Mouse (Mus musculus): ENCODE results near the gene Rpl6. TPM values are rescaled to one million over a fixed set of nuclear protein-coding genes. Genes with fewer than 3 reads are reported as not detected.
"Not testable (repeated sequence)": the region's sequence is repeated elsewhere in the genome, so short reads cannot be mapped to it uniquely, and the experiment has no call there.

The Rpl6 gene
- polyA plus RNA-seq, 3 experiments from 2014 or later = 1,376 to 1,988 (median 1,894) TPM

DNA sequence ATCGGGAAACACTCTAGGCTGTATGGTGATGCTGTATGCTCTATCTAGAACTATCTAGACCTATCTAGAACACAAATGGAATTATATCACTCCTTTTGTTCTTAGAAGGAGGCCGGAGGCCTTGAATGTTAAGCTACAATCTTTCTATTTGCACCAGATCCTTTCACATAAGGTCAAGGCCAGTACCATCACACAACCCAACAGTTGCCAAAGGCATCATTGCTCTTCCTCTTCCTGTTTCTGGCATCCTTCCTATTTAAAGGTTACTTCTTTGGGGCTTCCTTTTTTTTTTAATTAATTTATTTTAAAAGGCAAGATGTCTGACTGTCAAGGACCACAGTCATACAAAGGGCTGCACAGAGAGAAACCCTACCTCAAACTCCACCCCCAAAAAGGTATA is 6.9 kb upstream of the Rpl6 start:
- no peak for ATAC-seq

DNA sequence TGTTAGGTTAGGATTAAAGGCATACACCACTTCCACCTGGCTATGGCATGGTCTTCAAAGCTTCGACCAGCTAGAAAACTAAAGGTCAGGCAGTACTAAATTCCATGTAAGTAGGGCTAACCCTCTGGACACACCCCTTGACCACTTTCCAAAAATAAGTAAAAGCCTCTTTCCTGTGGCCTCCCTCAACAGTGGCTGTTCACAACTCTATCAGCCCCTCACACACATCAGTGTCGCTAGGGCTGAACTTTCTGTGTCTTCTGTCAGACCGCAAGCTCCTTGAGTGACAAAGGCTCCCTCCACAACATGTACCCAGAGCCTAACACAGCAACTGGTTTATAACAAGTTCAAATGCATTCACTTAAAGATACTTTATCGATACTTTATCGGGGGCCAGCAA is 5.9 kb upstream of the Rpl6 start:
- no peak for ATAC-seq

DNA sequence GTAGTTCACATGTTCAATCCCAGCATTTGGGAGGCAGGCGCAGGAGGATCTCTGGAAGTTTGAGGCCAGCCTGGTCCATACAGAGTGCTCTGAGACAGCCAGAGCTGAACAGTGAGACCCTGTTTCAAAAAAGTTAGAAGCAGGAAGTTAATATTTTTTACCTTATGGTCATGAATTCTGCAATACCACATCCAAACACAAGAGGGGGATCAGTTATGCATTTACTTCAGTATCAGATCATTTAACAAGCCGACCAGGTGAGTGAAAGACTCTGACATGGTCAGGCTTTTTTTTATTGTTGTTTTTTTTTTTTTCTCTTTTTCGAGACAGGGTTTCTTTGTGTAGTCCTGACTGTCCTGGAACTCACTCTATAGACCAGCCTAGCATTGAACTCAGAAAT is 2.5 kb upstream of the Rpl6 start:
- ATAC-seq = peak; percentile 62

DNA sequence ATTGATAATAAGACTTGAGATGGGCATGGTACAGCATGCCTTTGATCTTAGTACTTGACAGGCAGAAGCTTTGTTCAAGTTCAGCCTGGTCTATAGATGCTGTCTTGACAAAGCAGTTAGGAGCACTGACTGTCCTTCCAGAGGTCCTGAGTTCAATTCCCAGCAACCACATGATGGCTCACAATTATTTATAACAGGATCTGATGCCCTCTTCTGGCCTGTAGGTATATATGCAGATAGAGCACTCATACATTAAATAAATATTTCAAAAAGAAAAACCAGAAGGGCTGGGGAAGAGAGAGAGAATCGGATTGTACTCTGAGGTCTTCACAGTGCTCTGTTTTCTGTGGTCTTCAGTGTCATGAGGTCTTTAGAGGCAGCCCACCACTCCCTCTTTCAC is 1.8 kb upstream of the Rpl6 start:
- no peak for ATAC-seq

DNA sequence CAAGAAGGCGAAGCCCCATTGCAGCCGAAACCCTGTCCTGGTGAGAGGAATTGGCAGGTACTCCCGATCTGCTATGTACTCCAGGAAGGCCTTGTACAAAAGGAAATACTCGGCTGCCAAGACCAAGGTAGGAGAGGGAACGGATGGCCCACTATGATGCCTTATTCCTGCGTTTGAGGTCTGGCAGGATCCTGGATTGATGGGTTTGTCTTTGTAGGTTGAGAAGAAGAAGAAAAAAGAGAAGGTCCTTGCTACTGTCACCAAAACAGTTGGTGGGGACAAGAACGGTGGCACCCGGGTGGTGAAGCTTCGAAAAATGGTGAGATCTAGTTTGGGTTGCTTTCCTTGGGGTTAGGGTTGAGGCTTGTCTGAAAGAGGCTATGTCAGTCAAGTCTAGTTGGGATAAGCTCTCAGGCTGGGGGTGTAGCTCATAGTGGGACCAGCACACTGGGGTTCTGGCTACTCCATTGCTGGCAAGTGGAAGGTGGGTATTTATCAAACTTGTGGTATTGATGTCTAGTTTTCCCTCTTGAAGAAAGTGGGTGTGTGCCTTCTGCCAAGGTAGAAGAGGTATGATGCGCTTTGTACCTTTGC is 1.4 kb downstream of the Rpl6 start:
- not testable (repeated sequence) for ATAC-seq

DNA sequence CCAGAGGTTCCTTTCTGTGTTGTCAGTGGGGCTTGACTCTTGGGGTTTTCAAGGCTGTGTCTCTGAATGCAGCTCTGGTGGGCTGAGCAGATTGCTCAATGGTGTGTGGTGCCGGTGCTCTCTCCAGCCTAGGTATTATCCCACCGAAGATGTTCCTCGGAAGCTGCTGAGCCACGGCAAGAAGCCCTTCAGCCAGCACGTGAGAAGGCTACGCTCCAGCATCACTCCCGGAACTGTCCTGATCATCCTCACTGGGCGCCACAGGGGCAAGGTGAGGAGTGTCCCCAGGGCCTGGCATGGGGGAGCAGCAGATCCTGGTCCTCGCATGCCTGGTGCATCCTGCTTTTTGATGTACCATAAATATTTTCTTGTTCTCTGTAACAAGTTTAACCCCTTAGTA is 2.3 kb downstream of the Rpl6 start:
- no peak for ATAC-seq

DNA sequence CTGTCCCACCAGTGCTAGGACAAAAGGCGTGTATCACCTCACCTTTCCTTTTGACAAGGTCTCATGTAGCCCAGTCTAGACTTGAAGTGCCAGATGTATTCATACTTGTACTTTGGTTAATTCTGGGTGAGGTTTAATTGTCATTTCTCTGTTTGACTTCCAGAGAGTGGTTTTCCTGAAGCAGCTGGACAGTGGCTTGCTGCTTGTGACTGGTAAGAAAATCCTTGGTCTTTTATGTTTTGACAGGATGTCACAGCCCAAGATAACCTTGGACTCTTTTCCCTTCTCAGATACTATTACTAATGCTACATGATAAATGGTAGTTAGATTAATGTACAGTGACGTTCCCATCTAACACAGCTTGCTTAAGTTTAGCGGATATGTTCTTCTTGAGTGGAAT is 2.7 kb downstream of the Rpl6 start:
- no peak for ATAC-seq

DNA sequence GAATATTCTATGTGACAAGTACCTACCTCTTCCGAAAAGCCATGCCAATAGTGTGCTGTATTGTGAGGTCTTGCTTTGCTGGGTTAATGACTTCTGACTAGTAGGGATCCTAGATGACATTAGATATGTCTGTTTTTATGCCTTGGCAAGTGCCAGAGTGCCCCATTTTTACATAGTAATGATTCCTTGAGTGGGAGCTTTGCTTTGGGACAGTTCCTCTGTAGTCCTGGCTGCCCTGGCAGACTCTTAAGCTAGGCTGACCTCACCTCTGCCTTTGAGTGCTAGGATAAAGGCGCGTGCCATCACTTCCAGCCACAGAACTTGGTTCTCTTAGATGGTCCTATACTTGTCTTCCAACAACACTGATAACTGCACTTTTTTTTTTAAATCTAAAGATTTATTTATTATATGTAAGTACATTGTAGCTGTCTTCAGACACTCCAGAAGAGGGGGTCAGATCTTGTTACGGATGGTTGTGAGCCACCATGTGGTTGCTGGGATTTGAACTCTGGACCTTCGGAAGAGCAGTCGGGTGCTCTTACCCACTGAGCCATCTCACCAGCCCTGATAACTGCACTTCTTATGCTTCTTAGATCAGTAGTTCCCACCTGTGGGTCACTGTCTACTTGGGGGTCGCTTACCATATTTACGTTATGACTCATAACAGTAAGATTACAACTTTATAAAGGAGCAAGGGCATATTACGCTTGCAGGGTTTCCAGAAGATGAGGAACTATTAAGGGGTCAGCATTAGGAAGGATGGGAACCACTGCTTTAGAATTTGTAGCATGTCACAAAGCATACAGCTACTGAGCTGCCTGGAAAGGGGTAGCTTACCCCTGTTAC is 5.7 kb downstream of the Rpl6 start:
- no peak for ATAC-seq

DNA sequence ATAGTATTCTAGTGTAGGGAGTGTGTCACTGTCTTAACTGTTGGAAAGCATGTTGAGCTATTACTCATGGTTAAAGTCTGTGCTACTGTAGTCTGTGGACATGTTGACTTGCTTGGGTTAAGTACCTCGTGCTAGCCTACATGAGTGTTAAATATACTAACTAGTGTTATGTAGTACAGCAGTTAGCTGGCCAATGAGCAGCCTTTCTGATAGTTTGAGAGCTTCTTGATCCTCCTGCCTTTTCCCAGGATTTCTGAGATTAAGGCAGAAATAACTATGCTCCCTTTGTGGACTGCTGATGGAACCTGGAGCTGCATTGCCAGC is 6.3 kb downstream of the Rpl6 start:
- ATAC-seq = no peak

DNA sequence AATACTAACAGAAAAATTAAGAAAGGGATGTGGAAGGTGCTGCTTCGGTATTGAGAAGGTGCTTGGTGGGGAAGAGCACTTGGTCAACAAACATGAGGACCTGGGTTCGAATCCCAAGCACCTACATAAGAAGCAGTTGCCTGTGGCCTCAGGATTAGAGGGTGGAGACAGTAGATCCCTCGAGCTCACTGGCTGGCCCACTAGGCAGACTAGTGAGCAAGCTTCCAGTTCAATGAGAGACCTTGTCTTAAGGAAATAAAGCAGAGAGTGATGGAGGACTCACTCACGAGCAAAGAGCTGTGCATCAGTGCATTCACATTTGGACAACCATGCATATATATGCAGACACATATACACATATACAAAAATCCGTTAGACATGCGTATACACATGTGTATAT is 7.8 kb downstream of the Rpl6 start:
- ATAC-seq = no peak

DNA sequence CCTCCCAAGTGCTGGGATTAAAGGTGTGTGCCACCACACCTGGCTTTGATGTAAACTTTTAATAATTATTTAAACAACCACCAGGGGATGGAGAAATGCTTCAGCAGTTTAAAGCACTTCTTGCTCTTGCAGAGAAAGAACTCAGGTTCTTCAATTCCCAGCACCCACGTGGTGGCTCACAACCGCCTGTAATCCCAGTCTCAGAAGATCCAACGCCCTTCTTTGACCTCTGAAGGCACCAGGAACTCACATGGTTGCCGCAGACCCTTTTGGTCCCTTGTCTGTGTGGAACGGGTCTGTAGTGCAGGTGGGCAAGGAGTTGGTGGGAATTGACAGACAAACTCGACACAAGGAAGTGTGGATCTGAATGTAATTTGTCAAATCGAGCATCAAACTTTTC is 10.4 kb downstream of the Rpl6 start:
- no peak for ATAC-seq

DNA sequence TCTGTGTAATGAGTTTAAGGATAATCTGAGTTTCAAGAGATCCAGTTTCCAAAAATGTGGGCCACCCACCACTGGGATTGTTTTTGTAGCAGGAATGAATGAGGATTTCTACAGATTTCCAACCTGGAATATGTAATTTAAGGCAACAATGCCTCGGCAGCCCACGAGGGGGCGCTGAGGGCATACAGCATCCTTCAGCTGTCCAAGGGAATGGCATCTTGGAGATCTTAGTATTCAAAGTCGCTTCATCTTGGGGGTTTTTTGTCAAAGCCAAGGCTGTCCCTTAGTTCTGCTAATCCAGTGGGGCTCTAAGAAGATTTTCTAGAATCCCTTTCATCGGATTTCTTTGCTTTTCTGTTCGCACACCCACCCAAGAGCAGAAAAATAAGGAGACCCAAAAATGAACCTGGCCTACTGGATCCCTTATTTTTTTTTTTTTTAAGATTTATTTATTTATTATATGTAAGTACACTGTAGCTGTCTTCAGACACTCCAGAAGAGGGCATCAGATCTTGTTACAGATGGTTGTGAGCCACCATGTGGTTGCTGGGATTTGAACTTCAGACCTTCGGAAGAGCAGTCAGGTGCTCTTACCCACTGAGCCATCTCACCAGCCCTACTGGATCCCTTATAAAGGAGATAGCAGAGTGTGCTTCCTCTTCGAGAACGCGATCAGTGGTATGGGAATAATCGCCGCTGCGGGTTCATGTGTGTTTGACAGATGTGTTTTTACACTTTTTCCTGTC is 11.3 kb downstream of the Rpl6 start:
- peak; percentile 34 for ATAC-seq

DNA sequence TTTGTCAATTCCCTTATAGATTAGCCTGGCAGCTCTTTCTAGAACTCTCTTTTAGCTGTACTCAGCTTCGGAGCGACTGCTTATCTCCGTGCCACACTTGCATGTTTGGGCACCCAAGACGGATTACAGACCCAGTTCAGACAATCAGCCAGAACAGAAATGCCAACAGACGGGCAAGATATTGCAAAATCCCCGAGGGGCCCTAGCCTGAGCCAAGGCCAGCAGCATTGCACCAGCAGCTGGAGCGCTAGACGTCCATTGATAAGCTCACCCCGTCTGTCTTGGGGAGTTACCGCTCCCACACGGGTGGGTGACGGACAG is 11.8 kb downstream of the Rpl6 start:
- no peak for ATAC-seq

DNA sequence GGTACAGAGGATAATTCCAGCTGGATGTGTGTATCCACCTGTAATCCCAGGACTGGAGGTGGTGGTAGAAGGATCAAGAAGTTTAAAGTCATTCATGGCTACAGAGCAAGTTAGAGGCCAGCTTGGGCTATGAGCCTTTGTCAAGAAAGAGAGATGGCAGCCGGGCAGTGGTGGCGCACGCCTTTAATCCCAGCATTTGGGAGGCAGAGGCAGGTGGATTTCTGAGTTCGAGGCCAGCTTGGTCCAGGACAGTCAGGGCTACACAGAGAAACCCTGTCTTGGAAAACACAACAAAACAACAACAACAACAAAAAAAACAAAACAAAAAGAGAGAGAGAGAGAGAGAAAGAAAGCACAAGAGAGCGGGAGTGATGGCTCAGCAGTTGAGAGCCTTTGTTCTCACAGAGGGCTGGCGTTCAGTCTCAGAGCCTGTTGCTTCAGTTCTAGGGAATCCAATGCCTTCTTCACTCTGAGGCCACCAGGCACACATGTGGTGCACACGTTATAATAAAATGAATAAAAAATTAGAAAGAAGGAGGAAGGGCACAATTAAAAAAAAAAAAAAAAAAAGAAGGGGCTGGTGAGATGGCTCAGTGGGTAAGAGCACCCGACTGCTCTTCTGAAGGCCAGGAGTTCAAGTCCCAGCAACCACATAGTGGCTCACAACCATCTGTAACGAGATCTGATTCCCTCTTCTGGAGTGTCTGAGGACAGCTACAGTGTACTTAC is 12.5 kb downstream of the Rpl6 start:
- ATAC-seq = not testable (repeated sequence)

DNA sequence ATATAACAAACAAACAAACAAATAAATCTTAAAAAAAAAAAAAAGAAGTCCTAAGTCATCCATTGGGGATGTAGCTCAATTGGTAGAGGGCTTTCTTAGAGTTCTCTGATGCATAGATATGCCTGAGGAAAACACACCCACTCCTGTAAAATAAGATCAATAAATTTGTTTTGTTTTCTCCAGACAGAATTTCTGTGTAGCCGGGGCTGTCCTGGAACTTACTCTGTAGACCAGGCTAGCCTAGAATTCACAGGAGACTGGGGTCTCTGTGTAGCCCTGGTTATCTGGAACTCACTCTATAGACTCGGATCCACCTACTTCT is 13.0 kb downstream of the Rpl6 start:
- ATAC-seq = no peak

DNA sequence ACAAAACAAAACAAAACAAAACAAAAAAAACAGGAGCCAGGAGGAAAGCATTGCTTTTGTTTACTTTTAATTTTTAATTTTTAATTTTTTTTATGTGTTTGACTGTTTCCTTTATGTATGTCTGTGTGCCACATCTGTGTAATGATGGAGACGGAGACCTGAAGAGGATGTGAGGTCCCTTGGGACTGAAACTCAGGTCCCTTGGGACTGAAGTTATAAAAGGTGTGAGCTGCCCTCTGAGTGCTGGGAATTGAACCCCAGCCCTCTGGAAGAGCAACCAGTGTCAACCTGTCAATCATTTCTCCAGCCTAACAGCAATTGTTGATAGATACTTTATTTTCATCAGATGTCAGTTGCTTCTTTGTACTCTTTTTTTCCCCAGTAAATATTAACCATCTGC is 14.9 kb downstream of the Rpl6 start:
- ATAC-seq = no peak

DNA sequence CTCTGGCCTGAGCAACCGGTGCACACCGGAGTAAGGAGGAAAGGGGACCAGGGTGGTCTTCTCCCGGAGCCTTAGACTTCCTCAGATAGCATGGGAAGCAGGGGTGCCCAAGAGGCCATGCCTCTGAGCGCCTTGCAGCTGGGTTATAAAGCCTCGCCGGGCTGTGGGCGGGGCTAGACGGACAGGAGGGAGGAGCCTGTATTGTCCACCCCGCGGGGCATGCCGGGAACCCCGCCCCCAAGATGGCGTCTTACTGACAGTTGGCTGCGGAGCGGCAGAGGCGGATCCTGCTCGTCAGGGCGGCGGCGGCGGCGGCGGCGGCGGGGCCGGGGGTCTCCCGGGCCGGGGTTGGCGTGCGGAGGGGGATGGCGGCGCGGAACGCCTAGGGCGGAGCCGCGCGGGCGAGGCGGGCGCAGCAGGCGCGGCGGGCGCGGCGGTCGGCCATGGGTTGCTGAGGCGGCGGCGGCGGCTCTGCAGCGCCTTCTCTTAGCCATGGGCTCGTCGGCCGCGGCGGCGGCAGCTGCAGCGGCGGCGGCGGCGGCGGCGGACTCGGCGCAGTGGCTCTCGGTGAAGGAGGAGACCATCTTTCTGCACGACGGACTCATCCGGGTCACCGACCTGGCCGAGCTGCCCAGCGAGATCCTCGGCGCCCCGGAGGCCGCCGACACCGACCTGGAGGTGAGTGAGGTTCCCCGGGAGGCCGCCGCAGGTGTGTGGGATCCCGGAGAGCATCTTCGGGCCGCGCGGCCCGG is 15.9 kb downstream of the Rpl6 start, which contains the start of gene Hectd4:
Gene Hectd4, plus strand, starts transcription at position 240 of the 752 bp plus-strand sequence.
- ATAC-seq = peak; percentile 96

DNA sequence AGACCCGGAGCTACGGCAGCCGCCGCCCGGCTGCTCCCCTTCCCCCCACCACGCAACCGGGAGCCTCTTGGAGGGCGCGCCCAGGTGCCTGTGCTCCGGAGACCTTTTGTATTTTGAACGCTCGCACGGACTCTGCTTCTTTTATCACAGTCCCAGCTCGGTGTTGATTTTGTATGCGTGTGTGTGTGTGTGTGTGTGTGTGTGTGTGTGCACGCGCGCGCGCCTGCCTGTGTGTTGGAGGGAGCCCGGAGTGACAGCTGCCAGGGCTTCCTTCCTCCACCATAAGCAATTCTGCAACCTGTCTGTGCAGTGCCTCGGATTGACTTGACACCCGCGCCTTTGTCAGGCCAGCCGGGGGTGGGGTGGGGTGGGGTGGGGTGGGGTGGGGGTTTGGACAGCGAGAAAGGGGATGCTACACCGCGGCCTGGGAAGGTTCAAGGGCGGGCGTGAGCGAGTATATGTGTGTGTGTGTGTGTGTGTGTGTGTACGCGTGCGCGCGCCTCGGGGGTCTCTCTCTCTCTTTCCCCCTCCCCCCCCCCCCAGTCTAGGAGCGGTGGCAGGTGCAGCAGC is 16.5 kb downstream of the Rpl6 start:
- ATAC-seq = peak; percentile 30

DNA sequence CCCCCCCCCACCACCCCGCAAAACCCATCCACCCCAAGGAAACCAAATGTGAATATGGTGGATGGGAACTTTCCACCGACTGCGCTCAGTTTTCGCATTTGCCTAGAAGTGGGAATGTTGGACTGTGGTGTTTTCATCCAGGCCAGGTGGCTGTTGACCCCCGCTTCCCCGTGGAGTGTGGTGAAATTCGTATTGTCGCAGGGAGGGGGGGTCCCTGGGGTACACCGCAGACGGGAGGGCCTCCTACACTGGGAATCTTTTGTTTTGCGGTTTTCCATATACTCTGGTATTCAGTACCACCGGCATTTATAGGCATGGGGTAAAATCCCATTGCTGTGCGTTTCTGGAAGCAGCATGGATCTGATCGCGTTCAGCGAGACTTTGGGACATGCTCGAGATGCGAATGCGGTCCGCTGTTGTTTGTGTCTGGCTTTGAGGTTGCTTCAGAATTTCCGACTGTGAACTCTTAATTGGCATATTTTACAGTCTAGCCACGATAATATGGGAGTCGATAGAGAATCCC is 17.1 kb downstream of the Rpl6 start:
- ATAC-seq = no peak

DNA sequence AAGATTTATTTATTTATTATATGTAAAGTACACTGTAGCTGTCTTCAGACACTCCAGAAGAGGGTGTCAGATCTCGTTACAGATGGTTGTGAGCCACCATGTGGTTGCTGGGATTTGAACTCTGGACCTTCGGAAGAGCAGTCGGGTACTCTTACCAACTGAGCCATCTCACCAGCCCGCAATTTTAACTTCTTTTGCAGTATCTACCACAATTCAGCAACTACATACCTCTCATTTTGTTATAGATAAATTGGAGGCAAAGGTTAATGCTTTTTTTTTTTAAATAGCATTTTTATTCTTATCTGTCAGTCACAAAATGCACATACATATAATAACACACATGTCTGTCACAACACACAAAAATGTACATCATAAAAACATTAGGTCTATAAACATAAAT is 19.7 kb downstream of the Rpl6 start:
- not testable (repeated sequence) for ATAC-seq

DNA sequence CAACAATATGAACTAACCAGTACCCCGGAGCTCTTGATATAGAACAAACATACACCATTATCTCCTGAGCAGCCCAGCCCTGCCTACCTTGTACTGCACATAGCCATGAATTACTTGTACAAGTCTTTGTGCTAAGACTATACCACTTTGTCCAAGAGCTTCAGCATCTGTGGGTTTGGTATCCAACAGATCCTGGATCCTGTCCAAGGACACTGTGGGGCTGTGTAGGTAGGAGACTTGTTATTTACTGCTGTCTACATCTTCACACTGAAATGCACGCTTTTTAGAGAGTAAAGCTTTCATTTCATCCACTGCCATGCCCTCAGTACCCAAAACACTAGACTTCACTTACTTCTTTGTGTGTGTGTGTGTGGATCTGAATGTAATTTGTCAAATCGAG is 20.6 kb downstream of the Rpl6 start:
- no peak for ATAC-seq

DNA sequence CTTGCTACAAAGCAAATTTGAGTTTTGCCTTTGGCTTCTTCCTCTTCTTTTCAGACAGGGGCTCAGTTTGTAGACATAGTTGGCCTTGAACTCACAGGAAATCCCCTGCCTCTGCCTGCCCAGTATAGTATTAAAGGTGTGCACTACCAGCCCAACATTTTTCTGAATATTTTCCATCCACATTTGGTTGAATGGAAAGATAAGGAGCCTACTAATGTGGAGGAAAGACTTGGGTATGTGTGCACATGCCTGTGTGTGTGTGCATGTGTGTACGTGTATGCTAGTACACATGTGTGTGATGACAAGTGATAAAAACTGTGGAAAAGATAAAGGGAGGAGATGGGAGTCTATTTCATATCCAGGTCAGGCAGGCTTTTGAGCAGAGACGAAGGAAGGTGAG is 21.6 kb downstream of the Rpl6 start:
- peak; percentile 15 for ATAC-seq
